Mouse (Mus musculus): ENCODE measurements at regions not wholly inside any gene's neighbourhood (a gene's known extent, or its start where the extent isn't known, plus 50 kb on each side); places are given as distances from the start of the nearest gene placed in this dataset.

DNA sequence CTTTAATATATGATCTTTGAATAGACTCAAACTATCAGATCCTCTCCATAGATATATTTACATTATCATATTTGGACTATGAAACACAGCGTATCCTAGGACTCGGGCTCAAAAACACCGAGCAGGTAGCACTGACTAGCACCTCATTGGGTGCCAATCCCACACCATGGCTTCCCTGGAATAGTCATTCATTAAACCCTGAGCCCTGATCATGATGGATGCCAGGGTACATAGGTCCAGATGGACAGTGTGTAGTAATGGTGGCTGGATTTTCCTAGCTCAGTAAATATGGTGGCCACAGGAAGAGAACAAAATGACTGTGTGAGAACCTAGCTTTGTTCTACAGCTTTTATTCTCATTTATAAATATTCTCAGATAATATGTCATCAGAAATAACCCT lies 390.1 kb upstream of the Nr2f2 start:
- peak; percentile 31 for DNase-seq

DNA sequence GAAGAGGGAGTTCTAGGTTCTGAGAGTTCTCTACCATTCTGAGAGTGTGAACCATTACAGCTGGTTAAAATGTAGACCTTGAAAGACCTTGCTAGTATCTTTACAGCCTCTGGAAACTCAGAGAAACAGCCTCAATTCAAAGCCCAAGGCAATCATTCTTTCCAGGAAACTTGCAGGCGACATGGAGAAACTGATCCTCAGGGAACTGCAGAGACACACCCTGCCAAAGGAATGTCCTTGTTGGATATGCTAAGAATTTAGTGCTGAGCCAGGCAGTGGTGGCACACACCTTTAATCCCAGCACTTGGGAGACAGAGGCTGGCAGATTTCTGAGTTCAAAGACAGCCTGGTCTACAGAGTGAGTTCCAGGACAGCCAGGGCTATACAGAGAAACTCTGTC lies 388.3 kb upstream of the Nr2f2 start:
- no peak for DNase-seq

DNA sequence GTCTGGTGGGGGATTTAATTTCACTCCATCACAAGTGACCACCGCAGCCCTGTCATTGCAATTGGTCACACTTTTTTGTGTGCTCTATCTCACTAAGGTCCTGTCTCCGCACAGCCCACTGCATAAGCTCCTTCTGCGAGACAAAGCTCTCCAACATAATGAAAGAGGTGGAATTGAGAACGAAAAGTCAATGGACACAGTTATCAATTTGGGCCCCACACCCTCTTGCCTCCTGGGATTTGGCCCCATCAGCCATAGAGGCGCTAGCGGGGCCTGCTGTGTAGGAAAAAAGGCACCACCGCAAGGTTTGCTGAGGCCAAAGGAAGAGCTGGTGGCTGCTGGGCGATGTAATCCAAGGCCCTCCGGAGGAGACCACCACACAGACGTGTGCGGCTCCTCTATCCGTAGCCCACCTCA lies 386.3 kb upstream of the Nr2f2 start:
- DNase-seq, result no peak

DNA sequence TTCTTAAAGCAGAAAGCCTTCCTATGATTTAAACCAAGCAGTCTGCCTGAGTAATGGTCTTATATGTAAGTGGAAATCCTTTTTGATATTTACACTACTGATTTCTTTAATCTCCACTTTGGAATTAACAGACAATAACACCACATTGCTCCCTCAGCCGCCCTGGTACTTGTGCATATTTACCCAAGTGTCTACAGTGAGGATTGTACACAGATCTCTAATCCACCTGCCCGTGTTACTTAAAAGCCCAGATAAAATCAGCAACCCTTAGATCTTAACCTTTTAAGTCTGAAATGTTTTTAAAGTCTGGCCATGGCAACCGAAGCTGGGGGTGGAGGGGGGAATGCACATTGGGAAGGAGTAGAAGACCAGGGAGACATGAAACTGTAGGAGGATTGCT lies 382.3 kb upstream of the Nr2f2 start:
- DNase-seq, result no peak

DNA sequence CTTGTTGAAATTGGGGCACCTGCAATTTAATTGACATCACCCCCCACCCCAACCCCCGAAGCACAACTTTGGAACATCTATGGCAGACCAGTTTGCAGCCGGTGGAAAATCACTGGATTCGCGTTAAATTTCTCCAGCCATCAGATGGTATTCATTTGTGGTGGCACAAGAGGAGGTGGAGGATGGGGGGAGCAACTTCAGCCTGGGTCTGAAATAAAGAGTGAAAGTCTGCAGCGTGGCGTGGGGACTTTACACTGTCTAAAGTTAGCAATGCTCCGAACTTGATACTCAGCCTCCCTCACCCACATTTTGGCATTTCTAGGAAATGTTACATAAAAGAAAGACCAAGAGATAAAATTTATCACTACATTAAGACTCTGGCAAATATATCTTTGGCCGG lies 381.8 kb upstream of the Nr2f2 start:
- no peak for DNase-seq

DNA sequence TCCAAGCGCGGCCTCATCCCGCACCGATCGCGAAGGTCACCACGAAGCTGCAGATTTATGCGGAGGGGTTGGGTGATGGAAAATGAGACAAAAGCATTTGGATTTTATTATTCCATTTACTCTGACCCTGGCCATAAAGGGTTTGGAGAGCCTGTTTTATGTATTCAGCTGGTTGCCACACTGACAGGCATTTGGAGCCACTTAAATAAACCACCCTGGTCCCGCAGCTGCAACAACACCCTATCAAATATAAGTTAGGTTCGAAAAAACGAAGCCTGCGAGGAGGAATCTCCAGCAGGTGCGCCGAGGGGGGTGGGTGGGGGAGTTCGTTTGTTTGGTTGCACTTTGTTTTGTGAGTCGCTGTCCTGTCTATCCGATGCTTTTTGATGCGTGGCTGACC lies 377.8 kb upstream of the Nr2f2 start:
- no peak for DNase-seq

DNA sequence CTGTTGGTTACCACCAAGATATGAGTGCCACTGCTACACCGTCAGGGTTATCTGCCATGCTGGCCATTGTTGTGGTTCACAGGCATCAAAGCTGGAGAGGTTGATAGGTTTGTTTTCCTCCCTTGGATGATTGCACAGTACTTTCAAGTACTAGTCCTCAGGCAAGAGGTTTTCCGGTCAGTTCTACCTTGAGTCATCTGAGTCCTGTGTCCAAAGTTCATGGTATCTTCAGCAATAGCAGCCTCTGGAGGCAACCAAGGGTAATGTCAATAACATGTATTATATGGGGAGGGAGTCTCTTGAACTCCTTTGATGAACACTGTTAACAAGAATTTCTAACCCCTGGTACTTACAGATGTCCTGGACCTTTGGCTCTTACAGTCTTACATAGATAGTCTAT lies 369.1 kb upstream of the Nr2f2 start:
- DNase-seq, result no peak

DNA sequence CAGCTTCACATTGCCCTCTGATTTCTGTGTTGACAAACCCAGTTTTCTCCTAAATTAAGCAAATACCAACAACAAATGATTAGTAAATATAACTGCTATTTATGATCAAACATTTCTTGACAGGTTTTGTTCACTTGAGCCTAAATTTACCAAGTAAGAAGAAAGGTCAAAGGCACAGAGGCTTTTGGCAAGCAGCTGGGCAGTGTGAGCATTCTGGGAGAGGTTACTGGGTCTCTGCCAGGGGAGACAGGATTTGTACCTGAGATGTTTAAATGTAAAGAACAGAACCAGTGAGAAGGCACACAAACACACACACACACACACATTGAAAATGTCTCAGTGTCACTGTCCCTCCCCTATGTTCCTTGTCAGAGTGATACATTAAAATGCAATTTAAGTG lies 367.0 kb upstream of the Nr2f2 start:
- no peak for DNase-seq

DNA sequence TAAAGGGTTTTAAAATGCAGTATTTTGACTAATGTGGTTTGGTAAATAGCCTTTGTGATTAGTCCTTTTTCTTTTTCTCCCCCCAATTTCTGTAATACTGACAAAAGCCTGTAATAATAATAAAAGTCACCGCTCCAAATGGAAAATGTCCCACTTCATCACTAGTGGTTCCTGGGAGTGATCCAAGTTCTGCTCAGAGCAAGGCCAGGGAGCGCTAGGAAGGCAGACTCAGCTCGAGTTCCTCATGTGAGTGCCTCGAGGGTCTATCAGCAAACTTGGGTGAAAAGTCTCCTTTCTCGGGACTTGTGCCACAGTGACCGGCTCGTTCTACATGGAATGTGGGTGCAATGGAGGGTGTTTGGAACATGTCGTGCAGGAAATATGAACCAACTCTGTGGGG lies 363.4 kb upstream of the Nr2f2 start:
- DNase-seq, result no peak

DNA sequence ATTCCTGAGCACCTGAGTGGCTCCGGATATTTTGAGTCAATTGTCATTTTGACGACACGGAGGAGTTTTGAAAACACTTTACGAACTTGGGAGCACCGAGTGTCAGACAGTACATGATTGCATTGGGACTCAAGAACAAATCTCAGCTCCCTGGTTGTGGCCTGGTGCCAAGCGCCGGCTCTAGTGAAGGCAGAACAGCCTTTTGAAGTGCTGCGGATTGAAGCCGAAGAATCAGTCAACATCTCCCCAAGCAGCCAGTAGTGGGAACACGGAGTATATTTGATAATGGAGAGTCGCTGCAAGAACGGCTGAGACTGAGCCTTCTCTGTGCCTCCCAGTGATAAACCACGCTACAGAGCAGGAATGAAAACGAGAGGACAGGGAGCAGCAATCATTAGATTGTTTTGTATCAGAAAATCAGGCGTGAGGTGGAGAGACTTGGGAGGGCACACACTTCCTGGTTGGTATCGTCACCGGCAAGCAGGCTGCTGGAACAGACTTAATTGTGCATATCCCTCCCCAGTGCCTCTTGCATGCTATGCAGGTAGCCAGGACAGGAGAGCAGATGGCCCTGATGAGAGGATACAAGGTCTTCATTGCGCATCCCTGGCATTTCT lies 351.7 kb upstream of the Nr2f2 start:
- DNase-seq, result no peak

DNA sequence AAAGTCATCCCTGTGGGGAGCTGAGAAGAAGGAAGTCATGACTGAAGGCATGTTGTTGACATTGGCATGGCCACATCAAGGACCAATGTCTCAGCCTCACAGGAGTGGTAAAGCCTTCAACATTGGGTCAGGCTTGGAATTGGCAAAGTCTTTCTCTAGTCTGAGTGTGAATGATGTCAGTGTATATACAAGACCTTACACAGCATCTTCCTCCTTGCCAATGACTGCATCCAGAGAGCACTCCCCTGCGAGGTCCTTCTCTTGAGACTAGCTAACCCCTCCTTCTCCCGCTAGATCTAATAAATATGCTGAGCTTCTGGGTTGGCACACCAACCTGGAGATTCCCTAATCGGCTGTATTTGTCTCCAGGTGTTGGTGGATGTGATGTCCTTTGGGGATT lies 351.1 kb upstream of the Nr2f2 start:
- DNase-seq, result no peak

DNA sequence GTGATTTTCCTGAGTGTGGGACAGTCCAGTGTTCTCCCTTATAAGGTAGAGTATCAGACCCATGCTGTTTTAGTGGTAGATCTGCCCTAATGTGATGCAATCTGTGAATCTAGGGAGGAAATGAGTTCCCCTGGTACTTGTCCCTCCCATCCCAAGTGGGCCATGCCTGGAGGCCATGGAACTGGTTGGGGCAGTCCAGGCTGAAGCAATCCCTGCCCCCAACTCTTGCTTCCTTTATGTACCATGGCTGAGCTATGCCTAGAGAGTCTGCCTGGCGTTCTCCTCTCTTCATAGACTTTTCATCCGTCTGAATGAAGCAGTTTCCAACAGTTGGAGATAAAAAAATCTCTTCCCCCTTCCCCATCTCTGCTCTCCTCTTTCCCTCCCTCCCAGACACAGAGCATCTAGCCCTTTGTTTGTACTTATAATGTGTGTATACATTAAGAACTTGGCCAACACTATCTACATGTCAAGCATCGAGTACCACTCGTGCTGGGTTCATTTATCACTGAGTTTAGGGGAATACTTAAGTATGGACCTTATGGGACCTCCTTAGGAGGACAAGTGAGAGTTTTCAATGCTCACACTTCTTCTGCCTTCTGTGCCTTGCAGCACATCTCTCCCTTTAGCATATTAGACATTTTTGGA lies 350.4 kb upstream of the Nr2f2 start:
- DNase-seq, result no peak

DNA sequence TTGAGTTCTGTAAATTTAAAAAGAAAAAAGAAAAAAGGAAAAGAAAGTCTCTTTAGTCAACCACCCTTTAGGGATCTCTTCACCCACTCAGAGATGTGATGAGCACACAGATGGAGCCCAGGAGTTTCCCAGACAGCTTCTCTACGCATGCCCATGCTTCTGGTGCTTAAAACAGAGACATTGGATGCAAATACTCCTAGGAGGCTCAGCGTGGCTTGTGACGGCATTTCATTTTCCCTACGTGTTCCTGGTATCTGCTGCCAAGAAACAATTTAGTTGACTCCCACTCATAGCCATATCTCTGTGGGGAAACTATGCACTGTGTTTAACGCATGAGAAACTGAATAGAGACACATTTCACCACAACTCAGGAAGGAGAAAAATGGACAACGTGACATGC lies 345.6 kb upstream of the Nr2f2 start:
- DNase-seq, result no peak

DNA sequence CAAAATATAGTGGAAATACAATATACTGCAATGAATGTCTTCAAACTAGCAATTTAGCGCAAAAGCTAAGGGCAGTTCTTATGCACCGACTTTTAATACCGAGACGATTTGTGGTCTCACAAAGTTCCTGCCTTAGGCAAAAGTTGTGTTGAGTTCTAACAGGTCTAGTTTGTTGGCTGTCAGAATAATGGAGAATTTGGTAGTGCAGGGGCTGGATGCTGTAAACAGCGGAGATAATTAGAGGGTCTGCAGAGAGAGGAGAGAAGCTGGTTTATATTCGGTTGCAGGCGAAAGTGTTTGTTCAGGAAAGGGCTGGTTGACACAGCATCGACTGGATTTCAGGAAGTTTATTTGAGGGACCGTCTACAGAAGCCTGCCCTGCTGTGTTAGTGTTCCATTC lies 339.7 kb upstream of the Nr2f2 start:
- DNase-seq, result no peak

DNA sequence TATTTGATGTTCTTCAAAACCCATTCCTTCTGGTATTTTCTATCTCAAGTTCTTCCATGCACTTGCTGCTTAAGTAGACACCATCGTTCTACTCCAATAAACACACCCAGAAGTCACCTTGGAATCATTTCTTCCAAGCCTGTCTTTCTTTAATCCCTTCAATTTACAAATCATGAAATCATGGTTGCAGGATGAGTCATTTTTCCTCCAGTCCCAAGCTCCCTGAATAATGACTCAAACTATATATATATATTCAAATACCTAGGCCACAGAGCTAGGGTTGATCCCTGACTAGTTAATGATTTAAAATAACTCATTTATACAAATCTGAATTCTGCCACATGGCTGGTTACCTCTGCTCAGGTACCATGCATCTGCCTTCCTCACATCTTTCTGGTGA lies 337.2 kb upstream of the Nr2f2 start:
- DNase-seq, result no peak

DNA sequence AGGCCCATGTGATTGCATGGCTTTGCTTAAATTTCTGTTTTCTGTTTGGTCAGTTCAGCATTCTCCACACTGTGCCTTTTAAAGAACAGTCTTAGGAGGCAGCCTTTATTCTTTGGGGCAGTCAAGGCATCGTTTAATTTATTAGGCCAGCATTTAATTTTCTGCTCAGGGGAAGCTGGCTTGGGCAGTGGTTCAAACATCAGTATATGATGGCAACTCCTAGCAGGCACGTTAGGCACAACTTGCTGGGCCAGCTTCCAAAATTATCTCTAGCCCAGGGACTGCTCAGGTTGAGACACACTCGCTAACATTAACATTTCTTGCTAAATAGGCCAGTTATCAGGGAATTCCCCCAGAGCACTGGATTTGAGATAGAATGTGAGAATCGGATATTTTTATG lies 333.9 kb upstream of the Nr2f2 start:
- DNase-seq, result no peak

DNA sequence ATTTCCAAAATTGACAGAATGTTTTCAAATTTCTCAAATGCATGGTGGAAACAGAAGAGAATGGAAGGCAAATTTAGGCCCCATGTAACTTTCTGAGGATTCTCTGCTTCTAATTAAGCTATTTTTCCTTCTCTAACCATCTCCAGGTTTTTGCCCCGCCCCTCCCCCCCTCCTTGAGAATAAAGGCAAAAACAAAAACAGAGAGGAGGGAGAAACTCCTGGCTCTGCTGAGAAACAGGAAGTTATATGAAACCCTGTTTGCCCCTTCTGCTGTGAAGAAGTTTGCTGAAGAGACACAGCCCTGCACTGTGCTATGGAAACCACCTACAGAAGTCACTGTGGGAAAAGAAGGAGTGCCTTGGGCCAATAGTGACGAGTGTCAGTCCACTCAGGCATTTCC lies 332.9 kb upstream of the Nr2f2 start:
- DNase-seq, result no peak

DNA sequence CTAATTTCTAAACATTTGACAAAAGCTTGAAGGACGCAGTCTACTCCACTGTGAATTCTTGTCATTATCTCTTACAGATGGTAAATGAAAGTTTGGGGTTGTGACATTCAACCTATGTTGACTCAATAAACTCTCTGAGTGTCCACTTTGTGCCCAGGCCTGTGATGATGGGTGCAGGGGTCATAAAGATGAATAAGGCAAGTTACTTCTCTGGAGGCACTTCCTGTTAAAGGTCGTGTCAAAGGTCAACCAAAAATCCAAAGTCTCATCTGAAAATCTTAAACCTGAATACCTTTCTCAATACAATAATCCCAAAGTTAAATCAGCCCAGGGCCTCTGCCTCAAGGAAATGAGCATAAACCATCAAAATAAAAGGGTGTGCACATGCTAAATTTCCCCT lies 332.5 kb upstream of the Nr2f2 start:
- no peak for DNase-seq

DNA sequence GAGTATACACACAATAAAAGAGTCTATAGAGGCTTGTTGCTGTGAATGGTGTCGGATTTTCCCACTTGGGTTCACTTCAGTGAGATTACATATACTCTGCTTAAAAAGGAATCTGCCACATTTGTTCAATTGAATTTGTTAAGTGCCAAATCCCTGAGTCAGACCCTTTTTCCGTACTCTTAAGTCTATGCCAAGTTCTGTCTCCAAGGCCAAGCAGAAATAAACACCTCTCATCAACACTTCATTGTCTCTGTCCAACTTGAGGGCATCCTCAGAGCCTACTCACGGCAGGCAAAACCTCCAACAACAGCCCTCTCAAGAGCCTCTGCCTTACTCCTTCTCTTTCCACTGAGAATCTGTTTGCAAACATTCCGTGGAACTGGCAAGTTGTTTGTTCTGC lies 325.6 kb upstream of the Nr2f2 start:
- no peak for DNase-seq

DNA sequence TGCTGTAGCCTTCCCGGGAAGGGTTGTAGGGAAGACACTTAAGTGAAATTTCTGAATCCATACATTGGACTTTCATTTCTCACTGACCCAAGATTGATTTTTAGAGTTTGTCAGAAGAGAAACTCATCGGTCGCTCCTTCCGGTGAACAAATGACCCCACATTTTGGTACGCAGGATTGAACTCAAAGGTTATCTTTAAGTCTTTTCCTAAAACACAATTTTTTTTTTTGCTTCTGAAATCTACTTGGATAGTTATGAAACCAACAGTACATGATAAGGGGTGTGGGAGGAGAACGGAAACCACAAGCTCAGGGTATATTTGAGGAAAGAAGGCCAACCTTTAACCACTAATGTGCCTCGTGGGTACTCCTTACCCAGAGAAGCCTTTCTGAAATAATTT lies 324.3 kb upstream of the Nr2f2 start:
- DNase-seq, result no peak

DNA sequence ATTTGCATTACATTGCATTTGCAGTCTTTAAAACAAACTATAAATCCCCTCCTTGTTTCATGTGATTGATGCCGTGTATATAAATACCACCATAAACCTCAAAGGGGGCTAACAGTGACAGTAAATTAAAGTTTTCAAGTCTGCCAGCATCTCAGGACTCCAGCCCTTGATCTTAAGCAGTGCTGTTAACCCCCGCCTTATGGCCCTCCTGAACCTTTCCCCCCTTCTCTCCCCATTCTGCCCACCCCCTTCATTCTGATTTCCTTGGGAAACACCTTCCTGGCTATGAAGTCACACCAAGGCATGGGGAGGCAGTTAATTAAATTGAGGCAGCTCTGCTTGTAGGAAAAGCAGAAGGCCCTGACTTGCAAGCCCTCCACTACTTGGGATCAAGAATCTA lies 302.5 kb upstream of the Nr2f2 start:
- no peak for DNase-seq

DNA sequence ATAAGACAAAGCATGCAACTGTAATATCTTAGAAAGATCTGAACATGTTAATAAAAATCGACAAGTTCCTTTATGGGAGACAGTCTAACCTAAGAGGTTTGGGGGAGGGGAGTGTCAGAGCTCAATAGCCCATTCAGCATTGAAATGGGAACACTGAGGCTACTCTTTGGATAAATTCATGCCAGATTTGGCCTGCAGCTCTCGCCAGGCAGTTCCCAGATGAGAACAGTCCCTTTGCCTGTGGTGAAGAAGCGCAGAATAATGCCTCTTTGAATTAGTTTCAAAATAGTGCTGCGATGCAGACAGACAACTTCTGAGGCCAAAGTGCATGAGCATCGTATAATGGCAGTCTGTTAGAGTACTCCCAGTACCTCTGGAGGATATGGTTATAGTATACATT lies 293.6 kb upstream of the Nr2f2 start:
- no peak for DNase-seq

DNA sequence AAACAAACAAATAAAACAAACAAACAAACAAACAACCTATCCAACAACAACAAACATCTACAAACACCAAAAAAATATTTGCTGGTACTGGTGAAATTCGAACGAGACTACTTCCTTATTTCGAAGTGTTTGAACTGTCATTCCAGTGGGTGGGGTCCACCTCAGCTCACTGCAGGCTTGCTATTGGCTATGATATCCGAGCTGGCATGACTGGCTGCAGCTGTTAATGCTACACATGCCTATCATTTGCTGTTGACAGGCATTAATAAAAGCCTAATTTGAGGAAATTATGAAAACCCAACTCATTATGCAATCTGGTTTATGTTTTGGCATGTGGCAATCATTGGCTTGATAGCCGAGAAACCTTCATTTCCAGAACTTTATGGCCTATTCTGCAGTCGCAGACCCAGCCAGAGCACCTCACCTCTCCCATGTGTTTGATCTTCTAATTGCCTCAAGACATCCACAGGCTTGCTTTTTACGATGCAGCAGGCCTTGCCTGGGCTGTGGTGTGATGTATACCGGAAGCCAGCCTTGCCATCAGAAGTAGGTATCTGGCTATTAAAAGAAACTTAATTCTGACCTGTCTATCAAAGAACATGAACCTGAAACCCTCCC lies 283.3 kb upstream of the Nr2f2 start:
- DNase-seq, result no peak

DNA sequence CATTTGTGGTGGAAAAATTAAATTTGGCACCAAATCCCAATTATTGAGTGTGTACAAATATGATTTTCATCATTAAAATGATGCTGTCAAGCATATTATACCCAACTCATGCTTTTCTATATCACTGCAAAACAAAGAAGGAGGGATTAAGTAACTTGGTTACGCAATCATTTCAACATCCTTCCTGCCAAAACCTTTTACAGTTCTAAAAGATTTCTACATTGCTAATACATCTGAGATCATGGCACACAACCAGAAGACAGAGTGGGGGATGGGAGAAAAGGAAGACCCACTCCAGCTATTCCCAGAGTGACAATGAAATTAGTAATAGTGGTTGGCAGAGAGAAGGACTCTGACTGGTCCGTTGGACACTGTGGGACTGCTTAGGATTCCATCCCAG lies 280.3 kb upstream of the Nr2f2 start:
- DNase-seq, result no peak

DNA sequence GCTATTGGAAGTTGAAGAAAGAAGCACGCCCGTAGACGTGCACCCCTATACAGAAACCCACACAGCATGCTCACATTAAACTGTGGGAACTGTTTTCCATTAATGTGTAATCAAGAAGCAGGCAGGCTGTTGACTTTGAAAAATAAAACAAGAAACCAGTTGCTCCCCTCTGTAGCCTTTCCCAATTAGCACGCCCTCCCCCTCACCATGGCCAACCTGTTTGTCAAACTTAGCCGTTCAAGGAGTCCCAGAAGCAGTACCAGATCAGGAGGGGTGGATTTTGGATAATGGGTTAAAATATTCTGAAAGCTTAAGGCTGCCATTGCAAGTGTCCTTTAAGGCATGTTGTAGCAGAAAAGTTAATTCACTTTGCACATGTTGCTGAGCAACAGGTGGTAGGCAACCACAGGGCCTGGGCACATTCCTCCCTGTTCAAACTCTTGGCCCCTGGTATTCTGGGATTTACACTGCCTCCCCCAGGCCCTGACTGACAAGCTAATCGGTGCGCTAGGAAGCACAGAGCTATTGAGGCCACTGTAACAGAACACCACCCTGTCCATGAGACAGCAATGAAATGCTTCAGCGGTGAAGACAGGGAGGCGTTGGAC lies 277.3 kb upstream of the Nr2f2 start:
- peak; percentile 71 for DNase-seq

Measured in kidney, adult 11 months (tissue).